Mouse (Mus musculus) fat pad, adult 2 months (tissue): Measurements from ENCODE around the gene Txndc15.
"Not testable (repeated sequence)": the region's sequence is repeated elsewhere in the genome, so short reads cannot be mapped to it uniquely, and the experiment has no call there.

Experiments used
- DNase-seq: peaks from one replicate; pipeline ENCODE4 v3.0.0-alpha.2; 2011; ENCODE audit warnings: low read depth, low spot score; ENCODE audit errors: extremely low read depth

Txndc15 gene

DNA sequence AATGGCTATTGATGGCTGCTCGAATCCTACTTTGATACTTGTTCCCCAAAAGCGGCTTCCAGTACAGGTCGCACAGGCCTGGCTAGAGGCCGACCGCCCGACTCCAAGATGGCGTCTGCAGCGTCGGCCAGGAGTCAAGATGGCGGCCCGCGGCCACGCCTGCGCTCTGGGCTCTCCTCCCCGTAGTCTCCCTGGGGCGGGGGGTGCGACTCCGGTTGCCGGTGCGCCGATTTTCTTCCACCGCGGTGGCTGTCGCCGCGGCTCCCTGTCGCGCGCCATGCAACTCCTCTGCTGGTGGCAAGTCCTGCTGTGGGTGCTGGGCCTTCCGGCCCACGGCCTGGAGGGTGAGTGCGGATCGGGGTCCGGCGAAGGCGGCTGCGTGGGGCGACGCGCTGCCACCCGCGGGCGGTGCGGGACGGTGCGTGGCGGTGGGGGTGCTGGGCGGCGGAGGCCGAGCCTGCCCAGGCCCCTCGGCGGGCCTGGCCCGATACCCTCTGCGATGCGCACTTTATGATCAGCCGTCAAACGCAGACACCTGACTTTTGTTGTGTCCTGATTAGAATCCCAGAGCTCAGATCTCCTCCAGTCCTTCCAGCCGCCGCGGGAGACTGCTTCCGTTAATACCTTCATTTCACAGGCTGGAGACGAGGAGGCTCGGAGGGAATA, at the start of gene Txndc15:
TSS of gene Txndc15 (plus strand) at position 150 of the 666 bp plus-strand sequence.
- DNase-seq, result no peak

DNA sequence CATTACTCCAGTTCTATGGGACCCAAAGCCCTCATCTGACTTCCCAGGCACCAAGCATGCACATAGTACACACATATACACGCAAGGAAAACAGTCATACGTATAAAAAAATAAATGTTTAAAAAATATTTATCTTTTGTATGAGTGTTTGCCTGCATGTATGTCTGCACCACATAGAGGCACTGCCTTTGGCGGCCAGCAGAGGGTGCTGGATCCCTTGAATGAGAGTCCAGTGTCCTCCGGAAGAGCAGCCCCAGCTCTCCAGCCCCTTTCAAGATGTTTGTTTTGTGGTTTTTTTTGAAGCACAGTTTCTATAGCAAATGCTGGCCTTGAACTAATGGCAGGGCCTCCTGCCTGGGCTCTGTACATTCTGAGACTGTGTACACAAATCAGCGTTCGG, 45.9 kb upstream of the Txndc15 start:
- DNase-seq, result no peak

DNA sequence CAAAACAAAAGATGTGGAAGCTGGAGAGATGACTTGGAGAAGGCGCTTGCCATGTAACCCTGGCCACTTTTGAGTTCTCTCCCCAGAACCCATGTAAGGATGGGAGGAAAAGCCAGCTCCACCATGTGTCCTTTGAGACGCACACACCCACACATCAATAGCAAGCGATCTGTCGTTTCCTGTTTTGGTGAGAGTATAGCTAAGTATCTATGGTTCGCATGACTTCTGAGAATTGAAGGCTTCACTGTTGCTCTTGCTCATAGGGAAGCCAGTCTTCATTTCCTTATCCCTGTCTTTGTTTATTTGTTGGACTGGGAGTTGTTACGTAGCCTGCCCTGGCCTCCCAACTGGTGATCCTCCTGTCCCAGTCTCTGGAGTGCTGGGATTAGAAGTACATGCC, 41.7 kb upstream of the Txndc15 start:
- no peak for DNase-seq

DNA sequence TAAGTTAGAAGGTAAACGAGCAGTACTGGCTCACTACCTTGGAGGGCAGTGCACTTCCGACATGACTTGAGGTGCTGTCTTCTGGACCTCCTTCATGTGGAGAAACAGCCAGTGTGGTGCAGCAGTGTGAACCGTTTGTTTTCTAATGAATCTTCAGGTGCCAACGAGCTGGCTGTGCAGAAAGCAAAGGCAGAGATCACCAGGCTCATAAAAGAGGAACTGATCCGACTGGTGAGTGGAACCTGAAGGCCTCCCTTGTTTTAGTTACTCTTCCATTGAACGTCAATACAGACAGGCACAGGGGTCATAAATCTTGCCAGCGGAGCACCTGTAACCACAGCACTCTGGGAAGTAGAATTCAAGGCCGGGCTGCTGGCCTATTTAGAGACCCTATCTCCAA, 37.1 kb upstream of the Txndc15 start:
- DNase-seq, result no peak

DNA sequence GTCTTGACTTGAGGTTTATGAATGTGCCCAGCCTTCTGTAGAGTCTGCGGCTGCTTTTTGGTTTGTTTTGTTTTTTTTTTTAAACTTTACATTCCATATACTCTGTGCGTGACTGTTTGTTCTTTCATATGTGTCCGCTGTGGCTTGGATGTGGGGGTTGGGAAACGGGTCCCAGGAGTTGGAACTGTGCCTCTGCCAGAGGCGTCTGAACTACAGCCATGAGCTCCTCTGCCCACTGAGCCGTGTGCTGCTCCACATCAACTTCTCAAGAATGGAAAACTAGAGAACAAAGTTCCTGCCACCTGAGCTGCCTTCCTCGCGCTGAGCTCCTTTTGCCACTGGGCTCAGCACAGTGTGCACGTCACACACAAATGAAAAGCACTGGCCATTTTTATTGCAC, 32.2 kb upstream of the Txndc15 start:
- DNase-seq, result no peak

DNA sequence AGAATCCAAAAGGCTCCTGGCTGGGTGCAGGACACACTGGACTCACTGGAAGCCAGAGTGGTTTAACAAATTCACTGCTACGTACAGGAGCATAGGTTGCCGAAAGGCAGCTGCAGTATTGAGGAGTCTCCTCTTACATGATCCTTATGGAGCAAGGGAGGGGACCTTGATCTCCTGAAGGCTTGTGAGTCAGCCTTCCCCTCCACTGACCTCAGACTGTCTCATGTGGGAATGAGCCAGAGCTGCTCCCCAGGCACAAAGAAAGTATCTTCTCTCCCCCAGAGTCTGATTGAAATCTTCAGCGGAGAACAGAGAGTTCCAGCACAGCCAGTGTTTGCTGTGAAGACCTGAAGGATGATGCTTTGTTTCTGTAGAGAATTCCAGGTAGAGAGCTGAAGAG, 30.9 kb upstream of the Txndc15 start:
- DNase-seq, result no peak

DNA sequence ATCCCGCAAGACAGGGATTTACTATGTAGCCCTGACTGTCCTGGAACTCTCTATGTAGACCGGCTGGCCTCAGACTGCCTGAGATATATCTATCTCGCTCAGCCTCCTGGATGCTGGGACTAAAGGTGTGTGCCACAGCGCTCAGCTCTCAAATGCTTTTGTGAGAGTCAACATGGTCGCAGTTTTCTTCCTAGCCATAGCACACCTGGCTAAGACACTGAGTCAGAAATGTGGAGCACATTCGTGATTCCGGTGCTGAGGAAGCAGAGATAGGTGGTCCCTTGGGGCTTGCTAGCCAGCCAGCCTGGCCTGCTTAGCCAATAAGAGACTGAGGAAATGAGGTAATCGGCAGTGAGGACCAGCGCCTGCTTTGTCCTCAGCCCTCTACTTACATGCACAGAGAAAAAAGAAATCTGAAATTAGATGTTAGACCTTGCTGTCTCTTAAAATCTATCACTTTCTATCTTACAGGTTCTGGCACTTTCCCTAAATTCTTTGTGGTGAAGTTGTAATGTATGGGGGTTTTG, 28.3 kb upstream of the Txndc15 start:
- no peak for DNase-seq

DNA sequence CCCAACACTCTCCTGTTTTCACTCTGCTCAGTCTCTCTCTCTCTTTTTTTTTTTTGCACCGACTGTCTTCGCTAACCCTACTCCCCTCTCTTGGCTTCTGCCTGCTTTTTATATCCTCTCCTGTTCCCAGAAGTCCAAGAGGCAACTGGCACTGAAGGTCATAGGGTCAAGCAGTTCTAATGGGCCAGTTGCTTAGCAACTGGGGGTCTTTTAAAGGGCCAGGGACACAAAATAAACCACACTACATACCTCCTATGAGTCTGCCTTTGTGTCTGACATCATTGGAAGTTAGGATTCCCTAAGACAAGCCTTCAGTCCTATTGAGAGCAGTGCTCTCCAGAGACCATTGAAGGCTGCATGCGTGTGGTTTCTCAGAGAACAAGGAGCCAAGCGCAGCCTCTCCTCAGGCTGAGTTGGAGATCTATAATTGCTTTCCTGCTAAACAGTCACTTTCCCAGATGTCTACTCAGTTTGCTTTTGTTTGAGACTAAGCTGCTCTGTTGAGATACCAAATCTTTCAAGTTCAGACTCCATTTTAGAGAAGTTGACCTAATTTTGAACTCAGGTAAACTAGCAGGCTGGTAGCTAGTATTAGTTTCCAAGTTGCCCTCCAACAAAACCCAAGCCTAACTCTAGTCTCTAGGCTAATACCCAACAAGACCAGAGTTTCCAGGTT, 26.4 kb upstream of the Txndc15 start:
- no peak for DNase-seq

DNA sequence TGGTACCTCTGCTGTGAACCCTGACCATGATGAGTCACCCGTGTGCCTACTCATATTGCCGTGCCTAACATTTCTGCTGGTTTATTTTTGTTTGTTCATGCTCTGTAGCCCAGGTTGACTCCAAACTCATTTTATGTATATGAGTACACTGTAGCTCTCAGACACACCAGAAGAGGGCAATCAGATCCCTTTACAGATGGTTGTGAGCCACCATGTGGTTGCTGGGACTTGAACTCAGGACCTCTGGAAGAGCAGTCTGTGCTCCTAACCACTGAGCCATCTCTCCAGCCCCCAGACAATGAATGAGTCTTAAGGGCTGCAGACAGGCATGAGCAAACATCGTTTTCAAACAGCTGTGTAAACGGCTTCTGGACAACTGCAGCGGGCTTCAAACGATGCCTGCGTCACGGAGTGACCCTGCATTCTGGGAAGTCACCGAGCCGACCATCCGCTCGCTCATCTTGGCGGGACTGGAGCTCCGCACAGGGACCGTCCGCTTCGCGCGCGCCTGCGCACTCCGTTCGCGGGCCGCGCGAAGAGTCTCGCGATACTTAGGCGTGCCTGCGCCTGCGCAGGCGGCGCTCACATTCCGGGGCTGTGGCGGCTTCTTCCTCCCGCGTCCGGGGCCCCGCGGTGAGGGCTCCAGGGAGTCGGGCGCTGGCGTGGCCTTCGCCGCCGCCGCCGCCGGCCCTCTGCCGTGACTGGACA, 21.8 kb upstream of the Txndc15 start, which contains the start of gene B230219D22Rik:
TSS of gene B230219D22Rik (plus strand) at position 590 of the 708 bp plus-strand sequence.
- DNase-seq, result no peak

DNA sequence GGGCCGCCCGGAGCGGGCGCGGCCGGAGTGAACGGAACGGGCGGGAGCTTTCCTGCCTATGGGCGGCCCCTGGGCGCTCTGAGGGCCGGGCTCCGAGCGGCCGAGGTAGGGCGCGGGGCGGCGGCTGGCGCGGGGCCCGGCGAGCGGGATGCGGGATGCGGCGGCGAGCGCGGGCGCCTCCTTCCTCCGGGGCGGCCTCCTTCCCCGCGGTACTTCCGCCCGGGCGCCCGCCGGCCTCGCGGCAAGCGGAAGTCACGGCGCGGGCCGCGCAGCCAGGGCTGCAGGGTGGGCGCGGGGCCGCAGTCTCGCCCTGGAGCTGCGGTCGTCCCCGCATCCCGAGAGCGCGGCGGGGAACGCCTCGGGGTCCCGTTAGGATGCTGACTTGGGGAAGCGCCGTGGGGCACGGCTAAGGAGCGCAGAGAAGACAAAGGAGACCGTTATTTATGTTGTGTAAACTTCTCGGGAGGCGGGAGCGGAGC, 21.2 kb upstream of the Txndc15 start:
- no peak for DNase-seq

DNA sequence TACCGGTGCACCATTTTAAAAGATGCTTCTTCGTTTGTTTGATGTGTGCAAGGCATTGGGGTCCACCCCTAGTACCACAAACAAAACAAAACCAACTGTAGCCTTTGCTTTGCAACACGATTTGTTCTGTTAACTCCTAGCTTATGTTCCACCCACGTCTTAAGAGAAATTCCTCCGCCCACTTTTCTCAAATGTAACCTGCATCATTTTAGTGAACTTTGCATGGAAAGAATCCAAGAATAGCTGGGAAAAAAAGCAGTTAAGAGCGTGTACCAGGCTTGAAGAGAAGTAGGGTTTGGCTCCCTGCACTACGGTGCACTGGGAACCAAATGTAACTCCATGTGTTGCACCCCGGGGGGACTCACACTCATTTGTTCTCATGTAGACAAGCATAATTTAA, 20.3 kb upstream of the Txndc15 start:
- peak; percentile 11 for DNase-seq

DNA sequence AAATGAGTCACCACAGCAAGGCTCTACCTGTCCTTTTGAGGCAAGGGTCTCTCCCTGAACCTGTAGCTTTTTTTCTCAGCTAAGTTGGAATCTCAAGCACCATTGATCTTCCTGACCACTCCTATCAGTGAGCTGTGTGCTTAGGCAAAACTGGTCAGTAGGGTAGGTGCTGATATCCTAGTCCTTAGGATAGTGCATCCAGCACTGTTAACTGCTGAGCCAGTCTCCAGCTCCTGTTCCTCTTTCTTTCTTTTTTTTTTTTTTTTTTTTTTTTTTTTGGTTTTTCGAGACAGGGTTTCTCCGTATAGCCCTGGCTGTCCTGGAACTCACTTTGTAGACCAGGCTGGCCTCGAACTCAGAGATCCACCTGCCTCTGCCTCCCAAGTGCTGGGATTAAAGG, 18.5 kb upstream of the Txndc15 start:
- DNase-seq, result not testable (repeated sequence)

DNA sequence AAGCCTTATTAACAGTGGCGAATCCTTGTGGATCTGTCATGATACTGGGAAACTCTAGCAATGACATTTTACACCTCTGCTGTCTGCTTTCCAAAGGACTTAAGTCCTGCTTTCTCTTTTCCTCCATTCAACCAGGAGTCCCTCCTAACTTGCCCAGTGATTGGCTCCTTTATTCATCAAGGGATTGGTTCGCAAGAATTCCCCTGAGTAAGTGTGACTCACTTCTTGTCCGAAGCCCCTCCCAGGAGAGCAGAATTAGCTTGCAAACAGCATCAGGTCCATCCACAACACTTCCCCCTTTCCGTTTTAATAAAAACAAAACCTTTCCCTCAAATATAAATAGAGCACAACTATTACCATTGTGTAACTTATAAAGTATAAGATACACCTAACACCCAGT, 10.1 kb upstream of the Txndc15 start:
- no peak for DNase-seq

DNA sequence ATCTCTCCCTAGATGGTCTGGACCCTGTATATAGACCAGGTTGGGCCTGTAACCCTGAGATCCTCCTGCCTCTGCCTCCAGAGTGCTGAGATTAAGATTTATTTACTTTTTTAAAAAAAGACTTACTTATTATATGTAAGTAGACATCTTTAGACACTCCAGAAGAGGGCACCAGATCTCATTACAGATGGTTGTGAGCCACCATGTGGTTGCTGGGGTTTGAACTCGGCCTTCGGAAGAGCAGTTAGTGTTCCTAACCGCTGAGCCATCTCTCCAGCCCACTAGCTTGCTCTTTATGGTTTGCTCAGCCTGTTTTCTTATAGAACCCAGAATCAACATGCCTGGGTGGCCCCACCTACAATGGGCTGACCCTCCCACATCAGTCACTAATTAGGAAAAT, 1.6 kb upstream of the Txndc15 start:
- DNase-seq, result no peak

DNA sequence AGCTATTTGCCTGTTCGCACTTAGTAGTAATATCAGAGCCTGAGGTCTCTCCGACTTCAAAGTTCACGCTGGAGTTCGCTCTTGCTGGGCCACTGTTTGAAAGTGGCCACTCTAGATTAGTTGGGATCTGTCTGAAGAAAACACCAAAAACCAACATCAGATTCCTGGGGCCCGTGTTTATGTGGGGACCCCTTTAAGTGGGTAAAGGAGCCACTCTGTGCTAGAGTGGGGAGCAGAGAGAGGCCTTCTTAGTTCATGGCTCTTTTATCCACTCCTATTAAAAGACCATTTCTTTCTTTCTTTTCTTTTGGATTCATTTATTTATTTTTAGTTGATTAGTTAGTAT, 690 bp downstream of the Txndc15 start:
- no peak for DNase-seq

DNA sequence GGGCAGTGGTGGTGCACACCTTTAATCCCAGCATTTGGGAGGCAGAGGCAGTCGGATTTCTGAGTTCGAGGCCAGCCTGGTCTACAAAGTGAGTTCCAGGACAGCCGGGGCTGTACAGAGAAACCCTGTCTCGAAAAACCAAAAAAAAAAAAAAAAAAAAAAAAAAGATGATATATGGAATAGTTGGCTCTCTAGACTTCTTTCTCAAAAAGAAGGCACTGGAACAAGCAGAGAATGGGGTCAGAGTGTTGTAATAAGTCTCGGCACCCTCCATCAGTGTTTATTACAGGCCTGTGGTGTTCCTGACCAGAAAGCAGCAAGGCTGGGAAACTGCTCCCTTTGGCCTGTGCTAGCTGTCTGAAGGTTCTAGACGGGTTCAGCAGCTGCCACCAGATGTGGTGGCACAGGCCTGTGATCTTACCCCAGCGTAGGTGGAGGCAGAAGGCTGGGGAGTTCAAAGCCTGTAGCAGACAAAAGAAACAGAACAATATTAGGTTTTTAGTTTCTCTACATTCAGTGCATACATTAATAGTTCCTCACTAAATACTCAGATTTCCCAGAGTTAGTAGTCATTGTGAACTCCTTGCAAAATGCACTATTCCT, 1.6 kb downstream of the Txndc15 start:
- DNase-seq, result no peak

DNA sequence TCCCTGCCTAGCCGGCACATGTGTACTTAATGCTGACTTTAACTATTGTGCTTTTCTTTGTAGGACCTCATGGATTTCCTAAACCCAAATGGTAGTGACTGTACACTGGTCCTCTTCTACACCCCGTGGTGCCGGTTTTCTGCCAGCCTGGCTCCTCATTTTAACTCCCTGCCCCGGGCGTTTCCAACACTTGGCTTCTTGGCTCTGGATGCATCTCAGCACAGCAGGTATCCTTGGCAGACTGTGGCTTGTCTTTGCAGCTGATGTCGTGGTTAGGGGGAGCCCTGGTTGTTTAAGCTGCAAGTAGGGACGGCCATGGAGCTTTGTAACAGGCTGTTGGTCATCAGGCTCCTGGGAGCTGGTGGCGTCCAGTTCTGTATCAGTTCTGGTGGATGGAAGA, 7.1 kb downstream of the Txndc15 start:
- no peak for DNase-seq

DNA sequence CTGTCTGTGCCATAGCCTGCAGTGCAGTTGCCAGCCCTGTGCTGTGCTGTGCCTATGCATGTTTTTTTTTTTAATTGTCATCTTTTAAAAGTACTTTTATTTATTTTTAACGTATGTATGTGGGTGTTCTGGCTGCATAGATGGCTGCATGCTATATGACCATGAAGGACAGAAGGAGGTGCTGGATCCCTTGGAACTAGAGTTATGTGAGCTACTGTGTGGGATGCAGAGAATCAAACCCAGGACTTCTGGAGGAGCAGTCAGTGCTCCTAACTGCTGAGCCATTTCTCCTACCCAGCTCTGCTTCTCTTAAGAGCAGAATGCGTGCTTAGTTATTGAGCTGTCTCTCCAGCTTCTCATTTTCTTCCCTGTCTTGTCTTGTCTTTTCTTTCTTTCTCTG, 7.5 kb downstream of the Txndc15 start:
- DNase-seq, result no peak

DNA sequence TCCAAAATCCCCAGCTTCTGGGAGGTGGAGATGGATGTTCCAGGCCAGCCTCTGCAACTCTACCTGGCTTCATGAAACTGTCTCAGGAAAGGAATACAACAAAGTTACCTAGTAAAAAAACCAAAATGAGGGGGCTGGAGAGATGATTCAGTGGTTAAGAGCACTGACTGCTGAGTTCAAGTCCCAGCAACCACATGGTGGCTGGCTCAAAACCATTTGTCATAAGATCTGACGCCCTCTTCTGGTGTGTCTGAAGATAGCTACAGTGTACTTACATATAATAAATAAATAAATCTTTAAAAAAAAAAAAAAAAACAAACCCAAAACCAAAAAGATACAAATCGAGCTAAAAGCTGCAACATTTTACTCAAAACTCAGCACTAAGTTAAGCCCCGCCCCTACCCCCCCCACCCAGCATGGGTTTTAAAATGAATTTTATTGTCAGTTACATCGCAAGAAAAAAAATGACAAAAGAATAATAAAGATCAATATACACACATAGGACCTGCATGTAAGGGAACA, 12.2 kb downstream of the Txndc15 start:
- DNase-seq, result no peak

DNA sequence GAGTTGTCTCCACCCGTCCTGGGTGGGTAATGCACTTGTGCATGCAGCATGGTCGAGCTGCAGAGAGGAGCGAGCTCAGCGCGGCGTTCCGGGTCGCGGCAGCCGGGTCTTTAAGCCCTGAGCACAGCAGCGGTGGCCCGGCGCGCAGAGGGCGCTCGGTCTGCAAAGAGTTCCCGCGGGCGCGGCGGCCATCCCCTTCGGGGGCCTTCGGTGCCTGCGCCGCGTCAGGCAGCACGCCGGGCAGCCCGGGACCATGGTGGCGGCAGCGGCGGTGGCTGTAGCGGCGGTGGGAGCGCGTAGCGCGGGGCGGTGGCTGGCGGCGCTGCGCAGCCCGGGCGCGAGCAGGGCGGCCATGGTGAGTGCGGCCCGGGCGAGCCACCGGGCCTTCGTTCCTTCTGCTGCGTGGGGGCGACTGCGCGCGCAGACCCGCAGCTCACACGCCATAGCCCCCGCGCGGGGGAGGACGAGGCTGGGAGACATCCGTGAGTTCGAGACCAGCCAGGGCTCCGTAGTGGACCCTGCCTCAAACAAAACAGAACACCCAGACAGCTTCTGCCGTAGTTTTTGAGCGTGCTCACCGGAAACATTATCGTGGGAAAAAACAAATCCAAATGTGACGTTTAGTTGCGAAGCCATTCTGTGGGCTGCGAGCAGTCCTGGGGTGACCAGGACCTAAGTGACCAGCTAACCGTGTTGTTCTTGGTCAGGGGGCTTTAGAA, 12.8 kb downstream of the Txndc15 start, which contains the start of gene Pcbd2:
TSS of gene Pcbd2 (plus strand) at position 249 of the 719 bp plus-strand sequence.
- DNase-seq, result no peak
